Mouse (Mus musculus) ES-E14 (cell line): ENCODE measurements around the gene Ap1ar.

Experiments
- CHD2 ChIP-seq: IDR thresholded peaks from 2 replicates; pipeline ENCODE4 v1.6.1; 2014; ENCODE audit warnings: mild to moderate bottlenecking, low read depth, low read length, inconsistent platforms
- HCFC1 ChIP-seq: IDR thresholded peaks from 2 replicates; pipeline ENCODE4 v1.6.1; 2012; ENCODE audit warnings: low read length, inconsistent platforms, borderline replicate concordance; ENCODE audit not compliant: insufficient read depth
- MAFK ChIP-seq: IDR thresholded peaks from 2 replicates; pipeline ENCODE4 v1.6.1; 2014; ENCODE audit warnings: mild to moderate bottlenecking, low read depth, low read length, inconsistent platforms; ENCODE audit not compliant: insufficient read depth
- ZNF384 ChIP-seq: IDR thresholded peaks from 2 replicates; pipeline ENCODE4 v1.6.1; 2012; ENCODE audit warnings: low read depth, low read length, inconsistent platforms

GRCm38 (mm10) chr3:127788038-127788437 is 49.3 kb downstream of the Ap1ar start:
- TF ChIP-seq CHD2: no peak
- TF ChIP-seq MAFK: no peak
- no peak for TF ChIP-seq HCFC1
- TF ChIP-seq ZNF384: no peak
